Mouse (Mus musculus): ENCODE measurements around the gene Fbh1.

The Fbh1 gene

GRCm38 (mm10) chr2:11777091-11778068 is at the start of gene Fbh1, which contains the start of gene Ankrd16:
Gene Fbh1 (minus strand): TSS chr2:11777582.
Gene Ankrd16 (plus strand): TSS chr2:11777876.
- peak; percentile 100 for DNase-seq (ENCODE audit: low read depth, low spot score)

DNA sequence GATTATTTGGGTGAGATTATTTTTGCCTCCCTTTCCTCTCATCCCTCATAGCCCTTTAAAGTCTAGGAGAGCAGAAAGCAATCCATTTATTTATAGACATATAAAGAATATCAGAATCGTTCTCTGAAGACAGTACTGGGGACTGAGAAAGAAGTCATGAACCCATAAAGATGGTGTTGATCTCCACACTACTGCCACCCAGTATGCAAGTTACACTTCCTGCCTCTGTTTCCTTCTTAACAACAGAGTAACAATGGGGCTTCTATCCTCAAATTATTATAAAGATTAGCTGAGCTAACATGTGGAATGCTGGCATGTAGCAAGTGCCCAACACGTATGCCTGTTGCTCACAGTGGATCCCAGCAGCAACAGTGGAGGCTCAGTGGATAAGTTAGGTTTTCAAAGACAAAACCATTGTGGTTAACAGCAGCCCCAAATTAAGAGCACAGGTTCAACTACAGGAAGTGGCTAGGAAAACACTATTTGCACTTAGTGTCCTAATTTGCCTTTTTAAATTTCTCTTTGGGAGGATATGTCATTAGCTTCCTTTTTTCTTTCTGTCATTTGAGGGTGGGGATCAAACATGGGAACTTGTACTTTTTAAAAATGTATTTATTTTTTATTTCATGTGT is 24.0 kb upstream of the Fbh1 start:
- no peak for DNase-seq (ENCODE audit: low read depth, low spot score)

DNA sequence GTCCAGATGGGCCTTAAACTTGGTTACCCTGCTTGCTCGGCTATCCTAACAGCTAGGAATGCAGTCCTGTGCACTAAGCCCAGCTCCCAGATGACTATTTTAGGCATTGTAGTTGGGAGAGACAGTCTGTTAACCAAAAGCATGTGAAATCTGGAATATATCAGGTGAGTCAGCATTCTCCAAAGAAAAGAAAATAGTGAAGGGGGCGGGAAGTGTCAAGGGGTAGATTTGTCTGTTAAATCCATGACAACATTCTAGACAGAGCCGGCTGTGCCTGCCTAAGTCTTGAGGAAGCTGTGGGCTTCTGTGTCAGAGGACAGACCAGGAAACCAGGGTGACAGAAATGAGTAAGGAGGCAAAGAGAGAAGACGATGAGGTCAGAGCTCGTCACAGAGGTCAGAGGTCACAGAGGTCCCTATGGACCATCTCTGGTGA is 20.6 kb upstream of the Fbh1 start:
- DNase-seq (ENCODE audit: low read depth, low spot score): no peak

- DNase-seq (ENCODE audit: low read depth, low spot score): no peak
Observed at GRCm38 (mm10) chr2:11794668-11795067, 17.3 kb upstream of the Fbh1 start.

DNA sequence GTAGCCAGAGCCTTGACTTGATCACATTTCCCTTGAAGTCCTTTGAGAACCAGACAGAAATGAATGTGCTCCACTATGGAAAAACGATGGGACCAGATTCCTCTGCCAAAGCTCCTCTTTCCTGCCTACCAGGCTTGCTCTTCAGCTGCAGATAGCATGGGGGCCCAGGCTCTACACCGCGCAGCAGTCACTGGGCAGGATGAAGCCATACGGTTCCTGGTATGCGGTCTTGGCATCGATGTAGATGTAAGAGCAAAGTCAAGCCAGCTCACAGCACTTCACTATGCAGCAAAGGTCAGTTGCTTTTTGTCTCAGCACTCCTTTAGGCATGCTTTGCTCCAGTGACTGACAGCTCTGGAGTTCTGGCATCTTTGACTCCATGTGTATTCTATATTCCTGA is 6.8 kb upstream of the Fbh1 start:
- no peak for DNase-seq (ENCODE audit: low read depth, low spot score)

- DNase-seq (ENCODE audit: low read depth, low spot score): peak; percentile 94
Observed at GRCm38 (mm10) chr2:11778087-11778823, 873 bp upstream of the Fbh1 start.

DNA sequence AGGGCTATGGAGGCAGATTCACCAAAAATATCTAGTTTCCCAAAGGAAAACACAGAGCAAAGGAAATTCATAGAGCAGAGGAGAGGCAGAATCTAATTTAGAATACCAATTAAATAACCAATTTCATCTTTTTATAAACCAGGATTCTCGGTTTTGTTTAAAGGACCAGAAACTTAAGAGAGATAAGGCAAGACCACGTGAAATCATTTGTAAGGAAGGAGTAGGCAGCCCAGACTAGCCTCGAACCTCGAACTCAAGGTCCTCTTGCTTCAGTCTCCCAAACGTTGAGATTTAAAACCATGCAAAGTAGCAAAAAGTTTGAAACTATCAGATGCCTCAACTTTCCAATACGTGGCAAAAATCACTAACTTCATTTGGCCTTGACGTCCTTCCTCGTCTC is 967 bp downstream of the Fbh1 start:
- DNase-seq (ENCODE audit: low read depth, low spot score): no peak

- no peak for DNase-seq (ENCODE audit: low read depth, low spot score)
Observed at GRCm38 (mm10) chr2:11775121-11775520, 2.3 kb downstream of the Fbh1 start.

GRCm38 (mm10) chr2:11774426-11774825 is 3.0 kb downstream of the Fbh1 start:
- no peak for DNase-seq (ENCODE audit: low read depth, low spot score)

- no peak for DNase-seq (ENCODE audit: low read depth, low spot score)
Observed at GRCm38 (mm10) chr2:11772401-11772800, 5.0 kb downstream of the Fbh1 start.

- no peak for DNase-seq (ENCODE audit: low read depth, low spot score)
Observed at GRCm38 (mm10) chr2:11771701-11772100, 5.7 kb downstream of the Fbh1 start.

- no peak for DNase-seq (ENCODE audit: low read depth, low spot score)
Observed at GRCm38 (mm10) chr2:11767161-11767545, 10.2 kb downstream of the Fbh1 start.

GRCm38 (mm10) chr2:11766485-11767160 is 10.8 kb downstream of the Fbh1 start:
- peak; percentile 40 for DNase-seq (ENCODE audit: low read depth, low spot score)

GRCm38 (mm10) chr2:11765694-11766093 is 11.7 kb downstream of the Fbh1 start:
- DNase-seq (ENCODE audit: low read depth, low spot score): no peak

- no peak for DNase-seq (ENCODE audit: low read depth, low spot score)
Observed at GRCm38 (mm10) chr2:11762541-11762940, 14.8 kb downstream of the Fbh1 start.

- no peak for DNase-seq (ENCODE audit: low read depth, low spot score)
Observed at GRCm38 (mm10) chr2:11739516-11740051, 37.8 kb downstream of the Fbh1 start.

DNA sequence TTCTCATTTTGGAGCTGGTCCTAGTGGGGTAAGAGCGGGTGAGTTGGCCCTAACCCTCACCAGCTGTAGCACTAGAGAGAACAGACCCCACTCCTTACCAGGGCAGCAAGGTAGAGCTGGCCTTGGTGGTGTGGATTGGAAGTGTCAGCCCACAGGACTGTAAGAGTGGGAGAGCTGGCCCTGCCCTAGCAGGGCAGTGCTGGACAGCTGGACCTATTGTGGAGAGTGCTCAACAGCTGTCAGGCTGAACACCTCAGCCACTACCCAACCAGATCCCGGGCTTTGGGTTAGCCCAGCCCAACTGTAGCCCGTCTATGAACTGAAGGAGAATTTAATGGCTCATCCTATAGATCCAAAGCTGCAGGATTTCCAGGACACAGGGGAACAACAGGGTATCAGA is 38.6 kb downstream of the Fbh1 start:
- no peak for DNase-seq (ENCODE audit: low read depth, low spot score)

DNA sequence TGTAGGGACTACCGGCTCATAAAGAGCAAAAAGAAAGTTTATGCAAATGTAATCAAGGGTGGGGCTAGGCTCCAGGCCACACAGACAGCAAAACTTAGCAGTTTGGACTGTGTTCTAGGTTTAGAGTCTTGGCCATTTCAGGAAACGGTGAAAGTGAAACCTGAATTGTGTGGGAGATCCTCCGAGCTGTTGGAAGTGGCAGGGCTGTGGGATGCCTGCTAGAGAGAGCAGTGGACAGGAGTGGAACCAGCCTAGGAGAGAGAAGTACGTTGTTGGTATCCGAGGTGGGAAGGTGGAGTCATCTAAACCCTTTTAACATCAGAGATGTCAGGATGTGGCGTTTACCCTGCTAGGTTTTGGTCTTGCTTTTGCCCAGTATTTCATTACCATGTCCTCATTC is 41.5 kb downstream of the Fbh1 start:
- no peak for DNase-seq (ENCODE audit: low read depth, low spot score)

DNA sequence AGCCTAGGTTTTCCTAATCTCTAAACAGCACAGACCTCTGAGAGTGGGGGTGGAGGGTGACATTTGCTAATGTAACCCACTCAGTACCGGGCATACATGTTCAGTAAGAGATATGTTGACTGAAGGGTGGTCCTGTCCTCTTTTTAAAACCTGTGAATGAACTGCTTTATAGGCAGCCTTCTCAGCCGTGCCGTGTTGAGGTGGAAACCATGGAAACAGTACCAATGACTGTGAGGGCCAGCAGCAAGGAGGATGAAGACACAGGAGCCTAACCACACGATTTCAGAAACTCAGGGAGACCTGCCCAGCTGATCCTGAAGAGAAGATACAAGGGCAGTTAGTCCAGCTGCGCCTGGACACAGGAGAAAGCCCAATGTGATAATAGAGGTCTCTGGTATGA is 44.4 kb downstream of the Fbh1 start:
- no peak for DNase-seq (ENCODE audit: low read depth, low spot score)

DNA sequence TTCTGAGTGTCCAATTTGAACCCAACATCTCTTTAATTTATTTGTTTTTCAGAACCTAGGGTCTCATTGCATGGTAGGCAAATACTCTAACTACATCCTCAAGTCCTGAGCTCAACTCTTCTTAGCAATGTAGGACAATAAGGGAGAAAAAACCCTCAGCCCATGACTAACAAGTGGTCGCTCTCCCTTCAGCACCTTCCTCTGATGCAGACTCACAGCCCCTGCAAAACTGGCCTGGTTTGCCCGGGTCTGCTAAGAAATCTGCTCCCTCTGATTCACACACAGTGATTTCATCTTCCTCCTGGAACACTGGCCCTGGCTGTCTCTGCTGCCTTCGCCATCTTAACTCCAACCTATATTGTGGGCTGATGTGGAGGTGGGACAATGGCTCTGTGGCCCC is 48.3 kb downstream of the Fbh1 start:
- DNase-seq (ENCODE audit: low read depth, low spot score): peak; percentile 26

GRCm38 (mm10) chr2:11727574-11727973 is 49.8 kb downstream of the Fbh1 start:
- DNase-seq (ENCODE audit: low read depth, low spot score): no peak
